Mouse (Mus musculus) testis, adult 2 months (tissue): ENCODE data around the gene Nek4.

Experiments
- CTCF ChIP-seq: fragments of 200-500 bp; IDR thresholded peaks from 2 replicates; pipeline ENCODE4 v1.5.1; 2012; ENCODE audit warnings: low read depth, mild to moderate bottlenecking, inconsistent platforms, low read length, moderate library complexity; ENCODE audit not compliant: control insufficient read depth, insufficient read depth, insufficient replicate concordance
- POLR2A ChIP-seq: fragments of 200-500 bp; IDR thresholded peaks from 2 replicates; pipeline ENCODE4 v1.6.1; 2012; ENCODE audit warnings: low read depth, mild to moderate bottlenecking, inconsistent platforms, low read length, moderate library complexity; ENCODE audit not compliant: control insufficient read depth

GRCm38 (mm10) chr14:30916516-30916915 is 34.7 kb upstream of the Nek4 start:
- TF ChIP-seq CTCF: no peak
- no peak for TF ChIP-seq POLR2A
